Mouse (Mus musculus) layer of hippocampus, adult 8-10 months (tissue): ENCODE measurements at regions not wholly inside any gene's neighbourhood (a gene's known extent, or its start where the extent isn't known, plus 50 kb on each side); places are given as distances from the start of the nearest gene placed in this dataset.

Experiments used
- DNase-seq, 2 experiments: peaks; one replicate each; pipeline ENCODE4 v3.0.0; 2022; ENCODE audit warnings: low spot score in 2 of 2

- DNase-seq = no peak
These were observed 1055.0 kb downstream of the Fam19a2 start for GRCm38 (mm10) chr10:124318761-124319160.

DNA sequence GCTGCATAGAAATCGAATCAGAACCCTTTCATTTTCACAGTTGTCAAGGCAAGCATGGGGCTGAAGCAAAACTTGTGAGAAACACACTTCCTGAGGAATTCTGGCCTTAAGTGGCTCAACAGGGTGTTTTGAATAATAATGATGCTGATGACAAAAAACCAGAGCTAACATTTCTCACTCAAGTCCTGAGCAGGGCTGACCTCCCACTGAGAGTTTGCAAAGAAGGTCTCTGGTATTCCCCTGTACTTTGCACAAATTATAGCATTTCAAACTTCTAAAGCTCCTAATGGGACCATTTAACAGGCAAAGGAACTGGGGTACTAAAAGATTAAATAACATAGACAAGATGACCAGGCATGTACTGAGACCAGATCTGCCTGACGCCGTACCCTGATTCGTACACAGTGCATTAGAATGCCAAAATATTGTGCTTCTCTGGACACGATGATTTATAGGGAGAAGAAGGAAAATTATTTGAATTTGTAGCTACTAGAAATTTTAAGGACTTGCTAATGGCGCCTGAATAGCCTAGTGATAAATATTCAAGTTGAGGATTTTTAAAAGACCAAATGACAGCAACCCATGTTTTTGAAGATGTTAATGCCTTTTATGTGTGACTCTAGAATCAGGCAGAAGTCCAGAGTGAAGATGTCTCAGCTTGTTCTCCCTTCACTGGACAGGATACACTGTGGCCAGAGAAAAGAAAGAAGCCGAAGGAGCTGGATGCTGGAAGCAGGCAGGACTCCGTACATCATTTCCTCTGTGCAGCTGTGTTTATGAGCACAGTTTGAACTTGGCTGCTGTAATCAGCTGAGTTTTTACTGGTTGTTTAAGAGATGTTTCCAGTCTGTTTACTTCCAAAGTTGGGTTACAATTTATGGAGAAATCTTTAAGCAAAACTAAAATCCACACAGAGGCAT is 1056.7 kb downstream of the Fam19a2 start:
- DNase-seq = no peak

- DNase-seq = peak; percentile 24 to 29
These were observed 1056.8 kb downstream of the Slc16a7 start for GRCm38 (mm10) chr10:124332491-124332890.

- DNase-seq = no peak
These were observed 1050.3 kb downstream of the Slc16a7 start for GRCm38 (mm10) chr10:124338923-124339322.

DNA sequence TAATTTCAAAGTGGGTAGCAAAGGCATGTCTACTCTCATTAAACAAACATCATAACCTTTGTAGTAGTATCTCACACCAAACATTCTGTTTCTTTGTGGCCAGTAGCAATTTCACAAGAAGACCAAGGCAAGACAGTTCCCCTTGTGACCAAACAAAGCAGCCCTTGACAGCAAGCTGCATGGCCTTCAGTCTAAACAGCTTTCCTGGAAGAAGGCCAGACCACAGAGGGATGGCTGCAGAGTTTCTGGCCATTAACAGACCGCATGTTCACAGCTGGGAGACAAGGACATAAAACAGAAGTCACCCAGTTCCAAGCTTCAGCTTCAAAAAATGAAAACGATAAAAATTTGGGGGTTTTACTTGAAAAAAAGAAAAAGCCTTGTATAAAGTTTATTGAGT is 1040.0 kb downstream of the Slc16a7 start:
- DNase-seq = peak in 1 of 2 experiments; percentile 6

- no peak for DNase-seq
These were observed 1026.5 kb downstream of the Slc16a7 start for GRCm38 (mm10) chr10:124362795-124363194.

- DNase-seq = no peak
These were observed 1018.3 kb downstream of the Slc16a7 start for GRCm38 (mm10) chr10:124370994-124371393.

DNA sequence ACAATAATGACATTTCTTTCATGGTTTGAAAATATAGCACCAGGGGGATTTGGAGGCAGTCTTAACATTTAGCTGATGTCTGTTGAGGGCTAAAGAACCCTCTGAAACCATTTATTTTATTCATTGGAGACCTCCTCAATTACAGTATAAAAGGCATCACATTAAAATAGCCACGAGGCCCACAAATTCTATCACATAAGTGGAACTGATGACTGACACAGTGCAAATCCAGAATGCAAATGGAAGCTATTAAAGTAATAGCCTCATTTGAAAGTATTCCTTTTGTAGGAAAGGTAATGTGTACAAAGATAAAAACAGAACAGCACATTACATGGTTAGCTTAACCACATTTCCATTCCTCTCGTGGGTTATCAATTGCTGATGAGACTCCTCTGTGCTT is 986.6 kb downstream of the Slc16a7 start:
- no peak for DNase-seq

DNA sequence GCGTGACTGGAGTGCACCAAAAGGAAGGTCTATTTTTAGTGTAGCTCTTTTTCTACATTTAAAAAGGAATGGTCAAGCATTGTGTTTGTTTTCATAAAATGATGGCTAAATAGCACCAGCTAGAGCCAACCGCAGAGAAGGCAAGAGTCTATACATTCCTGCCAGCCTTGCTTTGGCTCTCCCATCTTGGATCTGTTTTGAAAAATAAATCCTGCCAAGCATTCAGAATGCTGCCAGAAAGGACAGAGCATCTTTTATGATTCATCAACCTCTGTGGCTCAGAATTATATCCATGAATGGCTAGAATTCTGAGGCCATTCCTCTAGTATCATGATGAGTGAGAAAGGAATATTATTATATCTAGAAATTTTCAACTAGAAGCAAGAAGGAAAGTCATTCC is 979.6 kb downstream of the Slc16a7 start:
- DNase-seq = no peak

DNA sequence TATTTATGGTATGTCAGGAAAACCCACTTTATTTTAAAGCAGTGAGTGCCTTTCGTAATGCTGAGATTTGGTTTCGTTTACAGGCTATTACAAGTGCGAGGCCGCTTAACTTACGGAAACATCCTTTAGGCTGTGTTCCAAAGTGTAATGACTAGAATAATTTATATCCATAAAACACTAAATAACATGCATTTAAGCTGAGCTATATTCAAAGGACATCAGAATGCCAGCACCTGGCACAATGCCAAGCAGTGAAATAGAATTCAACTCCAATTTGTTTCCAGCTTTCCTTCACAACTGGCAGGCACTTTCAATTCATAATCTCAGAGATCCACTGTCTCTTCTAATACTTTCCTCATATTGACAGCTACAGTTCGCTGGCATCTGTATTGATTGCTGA is 972.7 kb downstream of the Slc16a7 start:
- no peak for DNase-seq

- no peak for DNase-seq
These were observed 965.8 kb downstream of the Slc16a7 start for GRCm38 (mm10) chr10:124423418-124423817.
